Mouse (Mus musculus) midbrain, embryonic 15.5 days (tissue): Measurements from ENCODE around the gene Camk2b. TPM values are rescaled to one million over a fixed set of nuclear protein-coding genes. Genes with fewer than 3 reads are reported as not detected.

ENCODE experiments used
- ATAC-seq: fragments of 200-750 bp; cut with Nextera tagmentation; replicated peaks from 2 replicates; pipeline ENCODE4 v1.8.0; 2017; ENCODE audit warnings: moderate TSS enrichment
- H3K27ac ChIP-seq: fragments of 300-500 bp; sonication (generic); 2 replicates; pipeline ENCODE4 v1.5.1; 2015; ENCODE audit warnings: mild to moderate bottlenecking, inconsistent platforms
- H3K27me3 ChIP-seq: fragments of 300-500 bp; sonication (generic); replicated peaks from 2 replicates; pipeline ENCODE4 v1.6.1; 2015; ENCODE audit warnings: inconsistent platforms
- H3K36me3 ChIP-seq: fragments of 300-500 bp; sonication (generic); replicated peaks from 2 replicates; pipeline ENCODE4 v1.6.1; 2015; ENCODE audit warnings: inconsistent platforms
- H3K4me1 ChIP-seq: fragments of 300-500 bp; sonication (generic); 2 replicates; pipeline ENCODE4 v1.6.1; 2015; ENCODE audit warnings: inconsistent platforms
- H3K4me2 ChIP-seq: fragments of 300-500 bp; sonication (generic); 2 replicates; pipeline ENCODE4 v1.6.1; 2015; ENCODE audit warnings: inconsistent platforms, mild to moderate bottlenecking, moderate library complexity
- H3K4me3 ChIP-seq: fragments of 300-500 bp; sonication (generic); 2 replicates; pipeline ENCODE4 v1.5.1; 2015; ENCODE audit warnings: mild to moderate bottlenecking, inconsistent platforms
- H3K9ac ChIP-seq: fragments of 300-500 bp; sonication (generic); 2 replicates; pipeline ENCODE4 v1.6.1; 2015; ENCODE audit warnings: mild to moderate bottlenecking, inconsistent platforms
- H3K9me3 ChIP-seq: fragments of 300-500 bp; sonication (generic); 2 replicates; pipeline ENCODE4 v1.6.1; 2016; ENCODE audit warnings: inconsistent platforms
- WGBS: fragments of 180-500 bp; shearing (Covaris S2); methylation state at CpG from one replicate; pipeline ENCODE4 v1.1.7; 2015; ENCODE audit warnings: mixed read lengths; 5-methylcytosine and 5-hydroxymethylcytosine counted together
- polyA plus RNA-seq: library from polyadenylated mRNA; unstranded; fragments of >200 nt; fragmentation: Nextera tagmentation; extraction: Ambion mirVana; gene quantifications from 2 replicates; pipeline ENCODE4 v1.2.1, GENCODE M21; 2015

The Camk2b gene
- polyA plus RNA-seq, 1 experiment from 2014 or later: 147 TPM

GRCm38 (mm10) chr11:6065551-6066121 is 526 bp downstream of the Camk2b start:
- no peaks in the 10 kb centered on the region for H3K36me3 ChIP-seq
- peaks cover 36% of the 10 kb centered on the region for H3K4me1 ChIP-seq
- H3K27ac ChIP-seq: peak overlapping the region; percentile 90
- under 1% methylated on average over 91 of the region's 95 CpGs for WGBS
- peak overlapping the region; percentile 61 for H3K4me2 ChIP-seq
- H3K9me3 ChIP-seq: no peaks in the 10 kb centered on the region
- peaks cover 32% of the 10 kb centered on the region for H3K27me3 ChIP-seq
- peak overlapping the region; percentile 87 for H3K4me3 ChIP-seq
- H3K9ac ChIP-seq: peak overlapping the region; percentile 82
- ATAC-seq: peak; percentile 87

- WGBS: under 1% methylated on average over 55 of the region's 55 CpGs
- ATAC-seq: peak; percentile 46
- H3K4me3 ChIP-seq: peak overlapping the region; percentile 87
- peaks cover 36% of the 10 kb centered on the region for H3K4me1 ChIP-seq
- H3K27ac ChIP-seq: peak overlapping the region; percentile 90
- peaks cover 32% of the 10 kb centered on the region for H3K27me3 ChIP-seq
- H3K36me3 ChIP-seq: no peaks in the 10 kb centered on the region
- no peaks in the 10 kb centered on the region for H3K9me3 ChIP-seq
- H3K4me2 ChIP-seq: peak overlapping the region; percentile 61
- peak overlapping the region; percentile 82 for H3K9ac ChIP-seq
Measured at GRCm38 (mm10) chr11:6065046-6065521, 1.1 kb downstream of the Camk2b start.

GRCm38 (mm10) chr11:6064215-6065045 is 1.7 kb downstream of the Camk2b start:
- Histone ChIP-seq H3K9ac (peak overlapping the region; percentile 82), H3K4me1 (peaks cover 36% of the 10 kb centered on the region), H3K27ac (peak overlapping the region; percentile 90), H3K9me3 (no peaks in the 10 kb centered on the region), H3K36me3 (no peaks in the 10 kb centered on the region), H3K4me2 (peak overlapping the region; percentile 61), H3K4me3 (peak overlapping the region; percentile 87), H3K27me3 (peaks cover 28% of the 10 kb centered on the region)
- 3% methylated on average over 30 of the region's 30 CpGs for WGBS
- ATAC-seq: no peak

GRCm38 (mm10) chr11:6063501-6064214 is 2.5 kb downstream of the Camk2b start:
- WGBS: 40% methylated on average over 17 of the region's 17 CpGs
- H3K9me3 ChIP-seq: no peaks in the 10 kb centered on the region
- peak overlapping the region; percentile 90 for H3K27ac ChIP-seq
- H3K4me2 ChIP-seq: peak overlapping the region; percentile 61
- ATAC-seq: no peak
- peaks cover 33% of the 10 kb centered on the region for H3K4me1 ChIP-seq
- peak overlapping the region; percentile 87 for H3K4me3 ChIP-seq
- H3K36me3 ChIP-seq: no peaks in the 10 kb centered on the region
- H3K27me3 ChIP-seq: peaks cover 28% of the 10 kb centered on the region
- peak overlapping the region; percentile 82 for H3K9ac ChIP-seq

- no peak overlapping the region for H3K9ac ChIP-seq
- no peak overlapping the region for H3K27ac ChIP-seq
- H3K27me3 ChIP-seq: peaks cover 28% of the 10 kb centered on the region
- peak overlapping the region; percentile 87 for H3K4me3 ChIP-seq
- H3K4me2 ChIP-seq: peak overlapping the region; percentile 61
- no peaks in the 10 kb centered on the region for H3K9me3 ChIP-seq
- 83% methylated on average over 7 of the region's 7 CpGs for WGBS
- peaks cover 29% of the 10 kb centered on the region for H3K4me1 ChIP-seq
- ATAC-seq: no peak
- no peaks in the 10 kb centered on the region for H3K36me3 ChIP-seq
Measured at GRCm38 (mm10) chr11:6063065-6063464, 3.1 kb downstream of the Camk2b start.

- no peak overlapping the region for H3K4me2 ChIP-seq
- no peaks in the 10 kb centered on the region for H3K36me3 ChIP-seq
- no peak overlapping the region for H3K4me3 ChIP-seq
- 91% methylated on average over 11 of the region's 11 CpGs for WGBS
- H3K27ac ChIP-seq: no peak overlapping the region
- H3K27me3 ChIP-seq: peaks cover 27% of the 10 kb centered on the region
- no peak for ATAC-seq
- H3K9me3 ChIP-seq: no peaks in the 10 kb centered on the region
- H3K9ac ChIP-seq: no peak overlapping the region
- peaks cover 27% of the 10 kb centered on the region for H3K4me1 ChIP-seq
Measured at GRCm38 (mm10) chr11:6062329-6062728, 3.8 kb downstream of the Camk2b start.

GRCm38 (mm10) chr11:6061891-6062290 is 4.3 kb downstream of the Camk2b start:
- no peak overlapping the region for H3K27ac ChIP-seq
- H3K4me2 ChIP-seq: no peak overlapping the region
- WGBS: 86% methylated on average over 5 of the region's 5 CpGs
- no peak overlapping the region for H3K9ac ChIP-seq
- peaks cover 27% of the 10 kb centered on the region for H3K4me1 ChIP-seq
- no peaks in the 10 kb centered on the region for H3K36me3 ChIP-seq
- no peaks in the 10 kb centered on the region for H3K9me3 ChIP-seq
- peaks cover 23% of the 10 kb centered on the region for H3K27me3 ChIP-seq
- ATAC-seq: no peak
- no peak overlapping the region for H3K4me3 ChIP-seq

- Histone ChIP-seq H3K27ac (no peak overlapping the region), H3K4me2 (no peak overlapping the region), H3K4me1 (peaks cover 16% of the 10 kb centered on the region), H3K4me3 (no peak overlapping the region), H3K9ac (no peak overlapping the region), H3K27me3 (0 out of 2 replicates have a peak, but pooled peaks cover 4% of the 10 kb centered on the region), H3K36me3 (no peaks in the 10 kb centered on the region), H3K9me3 (no peaks in the 10 kb centered on the region)
- WGBS: 94% methylated on average over 10 of the region's 10 CpGs
- ATAC-seq: no peak
Measured at GRCm38 (mm10) chr11:6059162-6059561, 7.0 kb downstream of the Camk2b start.

GRCm38 (mm10) chr11:6053386-6053785 is 12.8 kb downstream of the Camk2b start:
- Histone ChIP-seq H3K4me3 (no peak overlapping the region), H3K27ac (no peak overlapping the region), H3K27me3 (no peaks in the 10 kb centered on the region), H3K9me3 (no peaks in the 10 kb centered on the region), H3K4me1 (no peaks in the 10 kb centered on the region), H3K4me2 (no peak overlapping the region), H3K9ac (no peak overlapping the region), H3K36me3 (no peaks in the 10 kb centered on the region)
- ATAC-seq: no peak
- 90% methylated on average over 8 of the region's 8 CpGs for WGBS

GRCm38 (mm10) chr11:6050066-6050560 is 16.0 kb downstream of the Camk2b start:
- Histone ChIP-seq H3K9me3 (no peaks in the 10 kb centered on the region), H3K27ac (no peak overlapping the region), H3K4me3 (no peak overlapping the region), H3K36me3 (0 out of 2 replicates have a peak, but pooled peaks cover 3% of the 10 kb centered on the region), H3K4me2 (no peak overlapping the region), H3K4me1 (no peaks in the 10 kb centered on the region), H3K9ac (no peak overlapping the region), H3K27me3 (no peaks in the 10 kb centered on the region)
- no peak for ATAC-seq
- WGBS: 76% methylated on average over 4 of the region's 4 CpGs

- Histone ChIP-seq H3K9ac (no peak overlapping the region), H3K4me1 (no peaks in the 10 kb centered on the region), H3K4me3 (no peak overlapping the region), H3K36me3 (0 out of 2 replicates have a peak, but pooled peaks cover 3% of the 10 kb centered on the region), H3K27ac (no peak overlapping the region), H3K9me3 (no peaks in the 10 kb centered on the region), H3K4me2 (no peak overlapping the region), H3K27me3 (no peaks in the 10 kb centered on the region)
- 81% methylated on average over 9 of the region's 9 CpGs for WGBS
- no peak for ATAC-seq
Measured at GRCm38 (mm10) chr11:6048208-6048607, 18.0 kb downstream of the Camk2b start.

GRCm38 (mm10) chr11:6038929-6039328 is 27.2 kb downstream of the Camk2b start:
- Histone ChIP-seq H3K27ac (no peak overlapping the region), H3K36me3 (no peaks in the 10 kb centered on the region), H3K27me3 (no peaks in the 10 kb centered on the region), H3K9ac (no peak overlapping the region), H3K9me3 (no peaks in the 10 kb centered on the region), H3K4me3 (no peak overlapping the region), H3K4me1 (peaks cover 6% of the 10 kb centered on the region; the same call in 1 of the 2 replicates), H3K4me2 (no peak overlapping the region)
- ATAC-seq: no peak
- 35% methylated on average over 7 of the region's 7 CpGs for WGBS
